Mouse (Mus musculus): ENCODE results near the gene C030005K15Rik. TPM values are rescaled to one million over a fixed set of nuclear protein-coding genes. Genes with fewer than 3 reads are reported as not detected.

C030005K15Rik gene
- total RNA-seq (2023), result not detected

GRCm38 (mm10) chr10:97726655-97727054 is at the start of gene C030005K15Rik:
Gene C030005K15Rik (minus strand): TSS chr10:97726755.

GRCm38 (mm10) chr10:97692913-97693312 is 33.6 kb downstream of the C030005K15Rik start, which contains the start of gene Ccer1:
Gene Ccer1 (plus strand): TSS chr10:97693059.

Other genes with a start within 250 kb of the C030005K15Rik start
- 1 to 10 TPM in 1 of 2 experiments, under 1 TPM in 1; 0.84 to 1.8 TPM for gene Dcn, start 247.1 kb downstream of the C030005K15Rik start, total RNA-seq (2023)
- gene Lum, start 161.6 kb downstream of the C030005K15Rik start, total RNA-seq (2023), result under 1 TPM in 1 of 2 experiments, not detected in 1; 0.33 TPM
- gene Kera, start 119.9 kb downstream of the C030005K15Rik start, total RNA-seq (2023), result not detected
- not detected for gene Epyc, start 82.7 kb downstream of the C030005K15Rik start, total RNA-seq (2023)
- gene Ccer1, start 33.7 kb downstream of the C030005K15Rik start, total RNA-seq (2023), result not detected